Mouse (Mus musculus) ES-Bruce4 (cell line): Measurements from ENCODE around the gene Htra3.

Experiments
- CTCF ChIP-seq: IDR thresholded peaks from one replicate; pipeline ENCODE4 v1.8.1; 2011; ENCODE audit warnings: low read depth, low read length
- EP300 ChIP-seq: IDR thresholded peaks from 2 replicates; pipeline ENCODE4 v1.6.1; 2011; ENCODE audit warnings: low read depth, low read length; ENCODE audit not compliant: insufficient read depth
- POLR2A ChIP-seq: IDR thresholded peaks from one replicate; pipeline ENCODE4 v1.8.1; 2011; ENCODE audit warnings: low read length; ENCODE audit not compliant: insufficient read depth

- TF ChIP-seq POLR2A (no peak), CTCF (no peak), EP300 (no peak)
These were observed 13.4 kb downstream of the Htra3 start for GRCm38 (mm10) chr5:35666152-35666551.
